Mouse (Mus musculus): ENCODE results near the gene Plscr2. TPM values are rescaled to one million over a fixed set of nuclear protein-coding genes. Genes with fewer than 3 reads are reported as not detected.
A peak's percentile ranks its signal among the peaks of the same experiment; 100 is the strongest.

Plscr2 gene
- 3.4 and 5.1 TPM in 2 replicates for polyA plus RNA-seq (2014; fragmentation: Nextera tagmentation; extraction: Ambion mirVana)

- peak; percentile 57; the same call in 1 of the 2 replicates for ATAC-seq (replicated peaks; ENCODE audit: insufficient number of reproducible peaks, low FRiP score, low TSS enrichment)
- Histone ChIP-seq H3K4me1 (ENCODE audit: control insufficient read depth, insufficient read depth, low read length) (peaks cover 23% of the 10 kb centered on the region), H3K27me3 (ENCODE audit: control insufficient read depth, insufficient read depth, low read length) (no peaks in the 10 kb centered on the region), H3K4me2 (peak within 1 kb of the TSS; percentile 51), H3K4me3 (ENCODE audit: low read depth, low read length) (no peak within 1 kb of the TSS), H3K9me3 (replicated peaks; ENCODE audit: control insufficient read depth, low read length) (no peaks in the 10 kb centered on the region), H3K27ac (ENCODE audit: low read depth, low read length) (peak within 1 kb of the TSS; percentile 62), H3K9ac (ENCODE audit: low read depth, low read length) (no peak within 1 kb of the TSS), H3K36me3 (ENCODE audit: control insufficient read depth, insufficient read depth, low read length) (peaks cover 3% of the 10 kb centered on the region; the same call in 1 of the 2 replicates)
- 60% methylated on average over 9 of the region's 9 CpGs for WGBS (ENCODE audit: insufficient replicate concordance)
Observed at GRCm38 (mm10) chr9:92275486-92276207, at the start of gene Plscr2. TSS of gene Plscr2 (plus strand) at chr9:92275602.

GRCm38 (mm10) chr9:92226127-92226655 is 49.2 kb upstream of the Plscr2 start:
- no peaks in the 10 kb centered on the region for H3K27me3 ChIP-seq (ENCODE audit: control insufficient read depth, insufficient read depth, low read length)
- no peak for ATAC-seq (replicated peaks; ENCODE audit: insufficient number of reproducible peaks, low FRiP score, low TSS enrichment)
- H3K9me3 ChIP-seq (replicated peaks; ENCODE audit: control insufficient read depth, low read length) = no peaks in the 10 kb centered on the region
- H3K36me3 ChIP-seq (ENCODE audit: control insufficient read depth, insufficient read depth, low read length) = no peaks in the 10 kb centered on the region
- H3K9ac ChIP-seq (ENCODE audit: low read depth, low read length) = no peak overlapping the region
- H3K4me2 ChIP-seq = no peak overlapping the region
- no peak overlapping the region for H3K27ac ChIP-seq (ENCODE audit: low read depth, low read length)
- H3K4me3 ChIP-seq (ENCODE audit: low read depth, low read length) = no peak overlapping the region
- H3K4me1 ChIP-seq (ENCODE audit: control insufficient read depth, insufficient read depth, low read length) = no peaks in the 10 kb centered on the region; the same call in 1 of the 2 replicates
- 74% methylated on average over 3 of the region's 3 CpGs for WGBS (ENCODE audit: insufficient replicate concordance)

- Histone ChIP-seq H3K9ac (ENCODE audit: low read depth, low read length) (no peak overlapping the region), H3K27ac (ENCODE audit: low read depth, low read length) (no peak overlapping the region), H3K27me3 (ENCODE audit: control insufficient read depth, insufficient read depth, low read length) (no peaks in the 10 kb centered on the region), H3K4me1 (ENCODE audit: control insufficient read depth, insufficient read depth, low read length) (no peaks in the 10 kb centered on the region; the same call in 1 of the 2 replicates), H3K4me2 (no peak overlapping the region), H3K4me3 (ENCODE audit: low read depth, low read length) (no peak overlapping the region), H3K36me3 (ENCODE audit: control insufficient read depth, insufficient read depth, low read length) (no peaks in the 10 kb centered on the region), H3K9me3 (replicated peaks; ENCODE audit: control insufficient read depth, low read length) (no peaks in the 10 kb centered on the region)
- WGBS (ENCODE audit: insufficient replicate concordance) = 74% methylated on average over 3 of the region's 3 CpGs
- ATAC-seq (replicated peaks; ENCODE audit: insufficient number of reproducible peaks, low FRiP score, low TSS enrichment) = no peak
Observed at GRCm38 (mm10) chr9:92226795-92227194, 48.6 kb upstream of the Plscr2 start.

GRCm38 (mm10) chr9:92228867-92229832 is 46.3 kb upstream of the Plscr2 start:
- Histone ChIP-seq H3K9ac (ENCODE audit: low read depth, low read length) (no peak overlapping the region), H3K9me3 (replicated peaks; ENCODE audit: control insufficient read depth, low read length) (no peaks in the 10 kb centered on the region), H3K4me2 (no peak overlapping the region), H3K36me3 (ENCODE audit: control insufficient read depth, insufficient read depth, low read length) (no peaks in the 10 kb centered on the region), H3K27me3 (ENCODE audit: control insufficient read depth, insufficient read depth, low read length) (no peaks in the 10 kb centered on the region), H3K4me3 (ENCODE audit: low read depth, low read length) (no peak overlapping the region), H3K27ac (ENCODE audit: low read depth, low read length) (no peak overlapping the region), H3K4me1 (ENCODE audit: control insufficient read depth, insufficient read depth, low read length) (no peaks in the 10 kb centered on the region; the same call in 1 of the 2 replicates)
- WGBS (ENCODE audit: insufficient replicate concordance) = 80% methylated on average over 16 of the region's 16 CpGs
- ATAC-seq (replicated peaks; ENCODE audit: insufficient number of reproducible peaks, low FRiP score, low TSS enrichment) = no peak

- no peak overlapping the region for H3K4me3 ChIP-seq (ENCODE audit: low read depth, low read length)
- no peaks in the 10 kb centered on the region; the same call in 1 of the 2 replicates for H3K4me1 ChIP-seq (ENCODE audit: control insufficient read depth, insufficient read depth, low read length)
- 0 out of 2 replicates have a peak, but pooled peaks have one; percentile 26 for ATAC-seq (replicated peaks; ENCODE audit: insufficient number of reproducible peaks, low FRiP score, low TSS enrichment)
- no peak overlapping the region for H3K9ac ChIP-seq (ENCODE audit: low read depth, low read length)
- no peaks in the 10 kb centered on the region for H3K36me3 ChIP-seq (ENCODE audit: control insufficient read depth, insufficient read depth, low read length)
- H3K27ac ChIP-seq (ENCODE audit: low read depth, low read length) = no peak overlapping the region
- WGBS (ENCODE audit: insufficient replicate concordance) = 36% methylated on average over 2 of the region's 2 CpGs
- H3K9me3 ChIP-seq (replicated peaks; ENCODE audit: control insufficient read depth, low read length) = no peaks in the 10 kb centered on the region
- no peak overlapping the region for H3K4me2 ChIP-seq
- no peaks in the 10 kb centered on the region for H3K27me3 ChIP-seq (ENCODE audit: control insufficient read depth, insufficient read depth, low read length)
Observed at GRCm38 (mm10) chr9:92229833-92230205, 45.6 kb upstream of the Plscr2 start.

- Histone ChIP-seq H3K4me1 (ENCODE audit: control insufficient read depth, insufficient read depth, low read length) (no peaks in the 10 kb centered on the region; the same call in 1 of the 2 replicates), H3K36me3 (ENCODE audit: control insufficient read depth, insufficient read depth, low read length) (no peaks in the 10 kb centered on the region), H3K27ac (ENCODE audit: low read depth, low read length) (no peak overlapping the region), H3K9ac (ENCODE audit: low read depth, low read length) (no peak overlapping the region), H3K27me3 (ENCODE audit: control insufficient read depth, insufficient read depth, low read length) (no peaks in the 10 kb centered on the region), H3K4me3 (ENCODE audit: low read depth, low read length) (no peak overlapping the region), H3K9me3 (replicated peaks; ENCODE audit: control insufficient read depth, low read length) (no peaks in the 10 kb centered on the region), H3K4me2 (no peak overlapping the region)
- WGBS (ENCODE audit: insufficient replicate concordance) = 81% methylated on average over 11 of the region's 11 CpGs
- no peak for ATAC-seq (replicated peaks; ENCODE audit: insufficient number of reproducible peaks, low FRiP score, low TSS enrichment)
Observed at GRCm38 (mm10) chr9:92234901-92235458, 40.4 kb upstream of the Plscr2 start.

GRCm38 (mm10) chr9:92248773-92249446 is 26.5 kb upstream of the Plscr2 start:
- 73% methylated on average over 7 of the region's 7 CpGs for WGBS (ENCODE audit: insufficient replicate concordance)
- no peaks in the 10 kb centered on the region for H3K27me3 ChIP-seq (ENCODE audit: control insufficient read depth, insufficient read depth, low read length)
- H3K4me2 ChIP-seq = no peak overlapping the region
- no peaks in the 10 kb centered on the region for H3K36me3 ChIP-seq (ENCODE audit: control insufficient read depth, insufficient read depth, low read length)
- peaks cover 8% of the 10 kb centered on the region for H3K4me1 ChIP-seq (ENCODE audit: control insufficient read depth, insufficient read depth, low read length)
- no peak overlapping the region for H3K9ac ChIP-seq (ENCODE audit: low read depth, low read length)
- no peaks in the 10 kb centered on the region for H3K9me3 ChIP-seq (replicated peaks; ENCODE audit: control insufficient read depth, low read length)
- no peak for ATAC-seq (replicated peaks; ENCODE audit: insufficient number of reproducible peaks, low FRiP score, low TSS enrichment)
- no peak overlapping the region for H3K27ac ChIP-seq (ENCODE audit: low read depth, low read length)
- no peak overlapping the region for H3K4me3 ChIP-seq (ENCODE audit: low read depth, low read length)

- Histone ChIP-seq H3K4me2 (peak within 1 kb of the TSS; percentile 69), H3K36me3 (ENCODE audit: control insufficient read depth, insufficient read depth, low read length) (no peaks in the 10 kb centered on the region), H3K27ac (ENCODE audit: low read depth, low read length) (peak within 1 kb of the TSS; percentile 97), H3K9ac (ENCODE audit: low read depth, low read length) (peak within 1 kb of the TSS; percentile 85), H3K27me3 (ENCODE audit: control insufficient read depth, insufficient read depth, low read length) (no peaks in the 10 kb centered on the region), H3K4me1 (ENCODE audit: control insufficient read depth, insufficient read depth, low read length) (peaks cover 8% of the 10 kb centered on the region), H3K4me3 (ENCODE audit: low read depth, low read length) (peak within 1 kb of the TSS; percentile 75), H3K9me3 (replicated peaks; ENCODE audit: control insufficient read depth, low read length) (no peaks in the 10 kb centered on the region)
- ATAC-seq (replicated peaks; ENCODE audit: insufficient number of reproducible peaks, low FRiP score, low TSS enrichment) = no peak
- 47% methylated on average over 7 of the region's 7 CpGs for WGBS (ENCODE audit: insufficient replicate concordance)
Observed at GRCm38 (mm10) chr9:92249447-92249852, 26.0 kb upstream of the Plscr2 start, which contains the start of gene Plscr1. TSS of gene Plscr1 (plus strand) at chr9:92249750.

Data from heart, embryonic 11.5 days (tissue).